Mouse (Mus musculus) gastrocnemius, adult 2 months (tissue): ENCODE results near the gene 2810408A11Rik. TPM values are rescaled to one million over a fixed set of nuclear protein-coding genes. Genes with fewer than 3 reads are reported as not detected.

ENCODE experiments used
- DNase-seq: peaks from one replicate; pipeline ENCODE4 v3.0.0; 2022
- H3K27ac ChIP-seq: fragments of 200-600 bp; 2 replicates; pipeline ENCODE4 v1.8.1; 2022; ENCODE audit warnings: mild to moderate bottlenecking
- H3K4me3 ChIP-seq: fragments of 200-600 bp; 2 replicates; pipeline ENCODE4 v1.8.1; 2022; ENCODE audit warnings: mild to moderate bottlenecking, moderate library complexity
- CTCF ChIP-seq: fragments of 200-600 bp; IDR thresholded peaks from 2 replicates; pipeline ENCODE4 v1.8.1; 2022; ENCODE audit warnings: antibody characterized with exemption, mild to moderate bottlenecking, moderate library complexity
- intact Hi-C: fragments of 180-260 bp; cut with DNase I; formaldehyde crosslinking; loops from one replicate; pipeline ENCODE4 v1.15.1; 2025
- long read RNA-seq, 2 experiments: library from polyadenylated mRNA; stranded (forward); transcript quantifications; one replicate each; pipeline ENCODE4 v2.0.0; 2021
- total RNA-seq, 2 experiments: library from RNA; stranded (reverse); gene quantifications; 2 replicates each; pipeline ENCODE4 v1.2.3; 2021

2810408A11Rik gene
- under 1 TPM in 1 of 2 experiments, not detected in 1; 0.33 TPM for total RNA-seq
- long read RNA-seq, experiment 1 = 0 reads
- long read RNA-seq, experiment 2 = 0 reads

- intact Hi-C loops = loop anchor here (2.0 kb wide), 1 partner anchor 20 kb away; the partner anchor contains the start of gene Kctd11
- H3K4me3 ChIP-seq = peak within 1 kb of the TSS; percentile 93
- peak; percentile 91 for DNase-seq
- H3K27ac ChIP-seq = peak within 1 kb of the TSS; percentile 99
- TF ChIP-seq CTCF = no peak
Measured at GRCm38 (mm10) chr11:69900471-69901405, at the start of gene 2810408A11Rik, which contains the start of gene Neurl4. TSS of gene 2810408A11Rik (minus strand) at chr11:69900987. TSS of gene Neurl4 (plus strand) at chr11:69901072.

DNA sequence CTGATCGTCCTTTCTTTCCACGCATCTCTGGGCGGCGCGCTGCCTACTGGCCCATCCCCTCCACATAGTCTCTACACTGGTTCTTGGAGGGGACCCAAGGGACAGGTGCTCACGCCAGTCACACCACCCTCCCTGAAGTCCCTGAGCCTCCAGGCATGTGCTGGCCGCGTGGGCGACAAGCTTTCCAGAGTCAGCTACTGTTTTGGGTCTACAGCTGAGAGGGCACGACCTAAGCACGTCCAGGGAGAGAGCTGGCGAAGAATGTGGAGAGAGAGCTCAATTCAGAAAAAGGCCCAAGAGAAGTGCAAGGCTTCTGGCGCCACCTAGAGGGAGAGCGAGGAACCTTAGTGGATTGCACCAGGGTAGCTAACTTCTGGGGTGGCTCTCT is 48.0 kb upstream of the 2810408A11Rik start:
- Histone ChIP-seq H3K4me3 (peak overlapping the region; percentile 88), H3K27ac (peak overlapping the region; percentile 94)
- intact Hi-C loops = loop anchor here (1.0 kb wide), 1 partner anchor 14 kb away; no protein-coding TSS in a partner anchor
- peak; percentile 93 for DNase-seq
- peak; percentile 98 for TF ChIP-seq CTCF

GRCm38 (mm10) chr11:69948066-69948762 is 47.4 kb upstream of the 2810408A11Rik start, which contains the start of gene Slc2a4:
TSS of gene Slc2a4 (minus strand) at chr11:69948188.
- H3K4me3 ChIP-seq = peak within 1 kb of the TSS; percentile 88
- intact Hi-C loops = no loop called here
- no peak for TF ChIP-seq CTCF
- H3K27ac ChIP-seq = peak within 1 kb of the TSS; percentile 94
- peak; percentile 98 for DNase-seq

- no peak for TF ChIP-seq CTCF
- H3K27ac ChIP-seq = peak overlapping the region; percentile 94
- peak; percentile 93 for DNase-seq
- intact Hi-C loops = no loop called here
- H3K4me3 ChIP-seq = peak overlapping the region; percentile 88
Measured at GRCm38 (mm10) chr11:69947337-69948065, 46.7 kb upstream of the 2810408A11Rik start.

DNA sequence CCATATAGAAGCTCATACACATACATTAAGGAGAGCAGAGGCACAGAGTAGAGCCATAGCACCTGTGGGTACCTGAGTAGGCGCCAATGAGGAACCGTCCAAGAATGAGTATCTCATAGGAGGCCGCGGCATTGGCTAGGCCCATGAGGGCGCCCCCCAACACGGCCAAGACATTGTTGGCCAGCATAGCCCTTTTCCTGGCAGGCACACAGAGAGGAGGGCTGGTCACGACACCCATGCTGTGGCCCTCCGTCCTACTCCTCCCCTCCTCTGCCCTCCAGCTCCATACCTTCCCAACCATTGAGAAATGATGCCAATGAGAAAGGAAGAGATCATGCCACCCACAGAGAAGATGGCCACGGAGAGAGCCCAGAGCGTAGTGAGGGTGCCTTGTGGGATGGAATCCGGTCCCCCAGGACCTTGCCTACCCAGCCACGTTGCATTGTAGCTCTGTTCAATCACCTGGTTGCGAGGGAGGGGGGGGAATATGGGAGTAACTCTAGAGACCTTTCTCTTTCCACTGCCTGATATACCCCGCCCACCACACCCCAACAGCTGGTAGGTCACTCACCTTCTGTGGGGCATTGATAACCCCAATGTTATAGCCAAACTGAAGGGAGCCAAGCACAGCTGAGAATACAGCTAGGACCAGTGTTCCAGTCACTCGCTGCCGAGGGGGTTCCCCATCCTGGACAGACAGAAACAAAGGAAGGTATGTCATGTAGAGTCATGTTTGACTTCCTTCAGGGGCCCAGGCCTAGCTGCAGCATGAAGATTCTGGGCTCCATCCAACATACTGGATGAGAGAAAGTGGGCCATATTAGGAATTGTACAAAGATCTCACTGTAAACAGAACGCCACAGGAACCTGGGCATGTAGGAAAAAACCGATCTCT is 45.5 kb upstream of the 2810408A11Rik start:
- intact Hi-C loops = no loop called here
- peak overlapping the region; percentile 88 for H3K4me3 ChIP-seq
- H3K27ac ChIP-seq = peak overlapping the region; percentile 94
- DNase-seq = peak; percentile 65
- no peak for TF ChIP-seq CTCF

DNA sequence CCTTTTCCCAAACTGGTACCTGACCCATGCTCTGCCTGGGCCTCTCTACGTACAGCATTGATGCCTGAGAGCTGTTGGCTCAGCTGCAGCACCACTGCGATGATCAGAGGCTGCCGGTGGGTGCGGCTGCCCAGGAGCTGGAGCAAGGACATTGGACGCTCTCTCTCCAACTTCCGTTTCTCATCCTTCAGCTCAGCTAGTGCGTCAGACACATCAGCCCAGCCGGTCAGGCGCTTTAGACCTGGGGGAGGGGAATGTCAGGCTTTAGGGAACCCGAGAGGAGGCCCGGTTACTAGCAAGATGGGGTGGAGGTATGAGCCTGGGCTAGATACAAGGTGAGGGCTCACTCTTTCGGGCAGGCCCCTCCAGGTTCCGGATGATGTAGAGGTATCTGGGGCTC is 44.4 kb upstream of the 2810408A11Rik start:
- peak; percentile 38 for DNase-seq
- intact Hi-C loops = no loop called here
- peak overlapping the region; percentile 88 for H3K4me3 ChIP-seq
- peak overlapping the region; percentile 94 for H3K27ac ChIP-seq
- no peak for TF ChIP-seq CTCF

DNA sequence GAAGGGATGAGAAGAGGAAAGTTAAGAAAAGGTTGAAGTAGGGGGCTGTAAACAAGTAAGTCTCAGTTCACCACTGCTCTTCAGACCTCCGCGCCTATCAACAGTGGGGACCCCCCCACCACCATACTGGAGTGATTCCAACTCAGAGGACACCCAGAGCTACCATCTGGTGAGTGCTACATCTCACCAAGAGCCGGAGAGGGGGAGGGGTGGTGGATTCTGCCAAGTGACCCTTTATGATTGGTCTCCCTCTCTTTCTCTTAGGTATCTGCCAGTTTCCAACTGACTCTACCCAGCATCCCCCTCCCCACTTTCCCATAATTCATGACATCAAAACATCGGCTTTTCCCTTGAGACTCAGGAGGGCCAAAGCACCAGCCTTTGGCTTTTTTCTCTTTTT is 40.2 kb upstream of the 2810408A11Rik start:
- intact Hi-C loops = no loop called here
- DNase-seq = peak; percentile 58
- peak overlapping the region; percentile 83 for H3K27ac ChIP-seq
- no peak overlapping the region for H3K4me3 ChIP-seq
- no peak for TF ChIP-seq CTCF

GRCm38 (mm10) chr11:69939731-69940130 is 38.9 kb upstream of the 2810408A11Rik start:
- DNase-seq = no peak
- Histone ChIP-seq H3K4me3 (no peak overlapping the region), H3K27ac (peak overlapping the region; percentile 83)
- no peak for TF ChIP-seq CTCF
- intact Hi-C loops = no loop called here

DNA sequence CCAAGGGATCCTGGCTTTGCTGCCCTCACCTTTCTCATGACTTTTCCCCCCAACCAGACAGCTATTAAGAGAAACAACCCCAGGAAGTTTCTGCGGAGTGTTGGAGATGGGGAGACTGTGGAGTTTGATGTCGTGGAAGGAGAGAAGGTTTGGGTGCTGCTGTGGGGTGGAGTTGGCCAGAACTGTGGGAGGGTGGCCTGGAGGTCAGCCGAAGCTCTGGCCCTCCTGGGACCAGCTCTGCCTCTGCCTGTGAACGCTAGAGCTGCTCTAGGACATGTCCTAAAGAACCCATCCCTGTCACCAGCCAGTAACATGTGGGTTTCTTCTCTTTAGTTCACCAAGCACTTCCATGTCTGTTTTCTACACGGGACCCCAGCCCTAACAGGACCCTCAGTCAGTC is 38.4 kb upstream of the 2810408A11Rik start:
- no peak for TF ChIP-seq CTCF
- H3K27ac ChIP-seq = peak overlapping the region; percentile 83
- intact Hi-C loops = no loop called here
- DNase-seq = no peak
- H3K4me3 ChIP-seq = no peak overlapping the region

GRCm38 (mm10) chr11:69938401-69938979 is 37.7 kb upstream of the 2810408A11Rik start:
- no peak overlapping the region for H3K4me3 ChIP-seq
- H3K27ac ChIP-seq = peak overlapping the region; percentile 83
- TF ChIP-seq CTCF = no peak
- DNase-seq = no peak
- intact Hi-C loops = no loop called here

DNA sequence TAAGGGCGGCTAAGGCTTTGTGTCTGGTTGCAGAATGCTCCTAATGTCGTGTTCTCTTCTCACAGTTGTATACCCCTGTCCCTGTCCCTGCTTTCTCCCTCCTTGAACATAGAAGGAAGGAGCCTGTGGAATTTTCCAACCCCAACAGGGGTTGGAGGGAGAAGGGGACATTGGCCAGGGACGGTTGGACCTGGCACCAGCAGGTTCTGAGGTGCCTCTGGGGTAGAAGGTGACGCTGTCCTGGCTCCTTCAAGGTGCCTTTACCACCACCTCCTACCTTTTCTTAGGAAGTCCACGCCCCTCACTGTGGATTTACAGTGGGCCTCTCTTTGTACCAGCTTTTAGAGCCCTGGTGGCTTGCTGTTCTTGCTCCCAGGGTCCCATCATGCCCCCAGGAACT is 37.0 kb upstream of the 2810408A11Rik start:
- intact Hi-C loops = no loop called here
- no peak for TF ChIP-seq CTCF
- H3K27ac ChIP-seq = peak overlapping the region; percentile 83

More for the DNA sequence above, 37.0 kb upstream of the 2810408A11Rik start:
- no peak overlapping the region; the same call in 1 of the 2 replicates for H3K4me3 ChIP-seq
- DNase-seq = no peak
